Mouse (Mus musculus) Muller cell, postnatal 12 days (primary cell): ENCODE measurements around the gene Tecpr2.

ENCODE experiments used
- DNase-seq: peaks from one replicate; pipeline ENCODE4 v3.0.0-alpha.2; 2015; ENCODE audit errors: inconsistent ontology term

Gene Tecpr2

DNA sequence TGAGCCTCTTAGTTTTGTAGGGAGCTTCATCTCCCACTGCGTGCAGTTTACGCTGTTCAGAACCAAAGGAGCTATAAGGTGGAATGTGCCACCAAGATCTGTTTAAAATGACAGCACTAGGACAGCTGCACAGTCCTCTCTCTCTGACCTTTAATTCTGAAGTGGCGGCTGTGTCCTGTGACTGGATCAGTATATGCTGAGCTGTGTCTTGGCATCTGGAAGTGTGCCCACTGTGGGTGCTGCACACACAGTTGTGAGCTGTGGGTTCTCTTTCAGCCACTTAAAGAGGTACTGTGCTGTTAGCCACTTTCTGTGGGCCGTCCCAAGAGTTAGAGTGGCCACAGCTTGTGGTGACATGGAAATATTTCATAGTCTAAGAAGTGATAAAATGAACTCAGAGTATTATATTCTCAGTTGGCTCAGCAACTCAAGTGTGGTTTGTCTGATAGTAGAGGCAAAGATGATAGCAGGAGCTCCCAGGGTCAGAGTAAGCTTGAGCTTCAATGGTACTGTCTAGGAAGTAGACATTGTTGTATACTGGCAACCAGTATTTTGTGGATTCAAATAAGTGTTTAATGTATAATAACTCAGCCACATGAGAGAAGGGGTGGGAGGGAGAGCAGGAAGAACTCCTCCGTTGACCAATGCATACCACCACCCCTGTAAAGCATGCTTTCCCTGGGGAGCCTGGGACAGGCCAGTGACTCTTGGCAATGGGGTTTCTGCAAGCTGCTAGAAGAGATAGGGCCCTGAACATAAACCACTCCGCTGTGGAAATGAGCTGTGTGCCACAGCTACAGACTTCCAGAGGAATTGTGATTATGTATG, 59.2 kb downstream of the Tecpr2 start:
- no peak for DNase-seq

DNA sequence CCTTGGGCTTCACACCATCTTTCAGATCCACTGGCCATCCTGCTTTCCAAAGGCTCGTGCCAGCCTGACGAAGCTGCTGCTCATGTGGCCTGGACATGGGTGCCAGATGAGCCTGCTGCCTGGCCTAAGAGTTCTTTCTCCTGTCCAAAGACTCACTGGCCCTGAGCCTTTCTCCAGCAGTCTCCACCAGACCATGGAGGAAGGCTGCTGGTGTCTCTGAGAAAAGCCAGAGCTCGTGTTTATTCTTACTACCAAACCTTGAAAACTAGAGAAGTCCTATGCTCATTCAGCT, 59.8 kb downstream of the Tecpr2 start:
- DNase-seq: no peak

GRCm38 (mm10) chr12:110949410-110949809, 60.3 kb downstream of the Tecpr2 start:
- no peak for DNase-seq

- DNase-seq: no peak
Measured at GRCm38 (mm10) chr12:110950151-110950550, 61.1 kb downstream of the Tecpr2 start.

GRCm38 (mm10) chr12:110951236-110951635, 62.2 kb downstream of the Tecpr2 start:
- DNase-seq: no peak

GRCm38 (mm10) chr12:110952628-110953385, 63.7 kb downstream of the Tecpr2 start:
- peak; percentile 4 for DNase-seq

- peak; percentile 64 for DNase-seq
Measured at GRCm38 (mm10) chr12:110953443-110953842, 64.4 kb downstream of the Tecpr2 start.

DNA sequence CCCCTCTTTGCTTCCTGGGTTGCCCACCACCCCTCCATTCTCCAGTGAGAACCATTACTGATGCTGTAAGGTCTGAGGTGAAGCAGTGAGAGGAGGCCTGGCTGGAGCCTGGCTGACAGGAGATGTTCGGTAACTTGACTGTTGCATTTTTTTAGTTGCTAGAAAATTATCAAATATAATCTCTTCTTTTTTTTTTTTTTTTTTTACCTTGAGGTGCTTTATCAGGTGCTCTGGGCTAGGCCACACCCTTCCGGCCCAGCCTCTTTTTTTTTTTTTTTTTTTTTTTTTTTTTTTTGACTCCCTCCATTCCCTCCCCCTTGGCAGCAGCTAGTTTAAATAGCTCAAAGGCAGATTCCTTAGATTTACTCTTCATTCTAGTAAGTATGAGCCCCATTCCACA, 64.8 kb downstream of the Tecpr2 start:
- DNase-seq: no peak

GRCm38 (mm10) chr12:110954351-110954991, 65.4 kb downstream of the Tecpr2 start:
- DNase-seq: no peak

DNA sequence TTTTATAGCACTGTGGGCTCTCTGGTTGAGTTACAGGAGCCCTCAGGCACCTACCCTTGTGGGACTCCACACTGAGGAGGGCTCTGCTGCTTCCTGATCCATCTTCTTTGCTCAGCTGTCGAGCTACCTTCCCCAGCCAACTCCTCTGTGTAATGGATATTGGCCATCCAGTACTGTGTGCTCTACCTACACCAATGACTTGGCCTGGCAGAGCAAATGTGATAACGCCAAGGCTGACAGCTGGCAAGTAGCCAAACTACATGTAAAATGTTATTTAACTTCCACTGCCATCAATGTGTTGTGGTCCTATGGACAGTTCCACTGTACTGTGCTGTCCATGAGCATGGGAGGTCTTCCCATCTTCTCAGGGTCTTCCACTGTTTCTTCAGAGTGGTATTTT, 72.9 kb downstream of the Tecpr2 start:
- no peak for DNase-seq

GRCm38 (mm10) chr12:110965500-110965899, 76.4 kb downstream of the Tecpr2 start:
- no peak for DNase-seq

- DNase-seq: no peak
Measured at GRCm38 (mm10) chr12:110966079-110966478, 77.0 kb downstream of the Tecpr2 start.

GRCm38 (mm10) chr12:110967146-110967545, 78.1 kb downstream of the Tecpr2 start:
- no peak for DNase-seq

GRCm38 (mm10) chr12:110970408-110970807, 81.3 kb downstream of the Tecpr2 start:
- DNase-seq: no peak

GRCm38 (mm10) chr12:110971972-110972371, 82.9 kb downstream of the Tecpr2 start:
- no peak for DNase-seq

DNA sequence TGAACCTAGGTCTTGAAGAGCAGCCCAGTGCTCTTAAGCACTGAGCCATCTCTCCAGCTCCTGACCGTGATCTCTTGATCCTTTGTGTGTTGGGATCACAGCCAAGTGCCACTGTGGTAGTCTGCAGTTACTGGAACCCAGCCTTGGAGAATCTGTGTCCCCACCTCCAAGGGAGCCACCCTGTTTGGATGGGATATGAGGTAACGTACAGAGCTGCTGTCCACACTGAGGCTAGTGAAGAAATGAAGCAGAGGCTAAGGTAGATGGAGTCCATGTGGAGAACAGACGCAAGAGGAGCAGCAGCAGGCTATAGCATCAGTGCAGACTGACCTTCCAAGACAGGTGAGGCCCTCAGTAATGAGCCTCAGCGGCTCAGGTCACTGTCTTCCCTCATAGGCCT, 84.8 kb downstream of the Tecpr2 start:
- no peak for DNase-seq

DNA sequence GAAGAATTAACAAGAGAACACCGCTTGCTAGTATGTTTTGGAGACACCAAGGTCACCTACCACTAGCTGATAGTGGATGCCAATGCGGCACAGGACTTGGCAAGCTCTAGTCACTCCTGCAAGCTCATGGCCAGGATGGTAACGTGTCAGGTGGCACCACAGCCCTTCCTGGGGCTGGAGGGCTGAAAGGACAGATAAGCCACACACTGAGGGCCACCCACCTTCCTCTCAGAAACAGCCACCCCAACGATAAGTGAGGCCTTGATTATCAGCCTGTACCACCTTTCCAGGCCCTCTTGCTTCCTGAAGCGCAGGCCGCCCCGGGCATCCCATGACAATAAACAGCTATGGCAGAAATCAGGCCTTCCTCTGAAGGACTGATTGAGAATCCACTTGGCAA, 85.2 kb downstream of the Tecpr2 start:
- no peak for DNase-seq

DNA sequence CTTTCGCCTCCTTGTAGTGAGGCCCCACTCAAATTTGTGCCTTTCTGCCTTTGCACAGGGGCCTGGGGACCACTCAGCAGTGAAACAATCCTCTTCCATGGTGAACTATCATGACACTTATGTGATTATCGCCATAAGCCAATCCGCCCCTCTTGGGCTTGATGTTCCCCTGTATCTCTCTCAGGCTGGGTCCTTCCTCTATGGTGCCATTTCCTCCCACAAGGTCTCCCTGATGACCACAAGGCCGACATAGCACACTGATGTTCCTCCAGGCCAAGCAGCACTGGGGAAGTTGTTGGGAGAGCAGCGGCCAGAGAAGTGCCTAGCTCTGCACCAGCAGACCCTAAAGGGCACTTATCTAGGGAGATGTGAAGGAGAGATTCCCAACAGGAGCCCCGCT, 85.7 kb downstream of the Tecpr2 start:
- DNase-seq: no peak

DNA sequence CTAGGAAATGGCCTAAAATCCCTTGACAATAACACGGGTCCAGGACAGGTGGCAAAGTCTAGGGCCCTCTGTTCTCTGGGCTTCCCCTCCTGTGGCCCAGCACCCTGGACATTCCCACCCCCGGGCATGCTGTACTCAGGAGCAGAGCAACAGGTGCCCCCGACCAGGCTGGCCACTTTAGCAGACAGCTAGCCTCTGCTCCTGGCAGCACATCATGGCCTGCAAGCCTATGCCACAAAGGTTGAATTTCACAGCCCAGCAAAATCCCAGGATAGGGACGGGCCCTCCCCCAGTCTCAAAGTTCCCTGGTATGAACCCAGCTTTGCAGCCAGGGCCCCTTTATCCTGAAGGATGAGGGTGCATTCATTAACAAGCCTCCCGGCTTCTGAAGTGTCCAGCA, 86.3 kb downstream of the Tecpr2 start:
- DNase-seq: no peak

- DNase-seq: no peak
Measured at GRCm38 (mm10) chr12:110975838-110976468, 86.9 kb downstream of the Tecpr2 start.

GRCm38 (mm10) chr12:110976589-110977344, 87.7 kb downstream of the Tecpr2 start:
- DNase-seq: no peak

- no peak for DNase-seq
Measured at GRCm38 (mm10) chr12:110977345-110977733, 88.3 kb downstream of the Tecpr2 start.
